Mouse (Mus musculus): ENCODE measurements around the gene Scrn2. TPM values are rescaled to one million over a fixed set of nuclear protein-coding genes. Genes with fewer than 3 reads are reported as not detected.

The Scrn2 gene
- total RNA-seq, 1 experiment, result 16.5 TPM

- Histone ChIP-seq H3K4me3 (ENCODE audit: insufficient read depth in 1 of 2, low read depth in 1 of 2, low read length in 2 of 2, poor library complexity in 1 of 2, severe bottlenecking in 1 of 2) (peak overlapping the region; percentile 39 to 53), H3K4me1 (ENCODE audit: control insufficient read depth in 2 of 2, insufficient read depth in 2 of 2, low read length in 2 of 2, poor library complexity in 1 of 2) (peaks cover 6 to 16% of the 10 kb centered on the region in 2 experiments), H3K36me3 (ENCODE audit: control insufficient read depth, insufficient read depth, low read length, poor library complexity, severe bottlenecking) (no peaks in the 10 kb centered on the region), H3K9ac (ENCODE audit: insufficient read depth, low read depth, low read length, poor library complexity, severe bottlenecking) (peak overlapping the region; percentile 53), H3K9me3 (ENCODE audit: control insufficient read depth, insufficient read depth, low read depth, low read length) (no peaks in the 10 kb centered on the region), H3K27ac (ENCODE audit: insufficient read depth, low read depth, low read length, poor library complexity, severe bottlenecking) (no peak overlapping the region)
- no peak for TF ChIP-seq MAFK (IDR thresholded peaks at IDR 0.05; ENCODE audit: insufficient read depth, low read depth, low read length)
- no peak for TF ChIP-seq ZNF384 (IDR thresholded peaks at IDR 0.05; ENCODE audit: low read depth, low read length)
- no peak for TF ChIP-seq ZC3H11A (IDR thresholded peaks at IDR 0.05; ENCODE audit: borderline replicate concordance, low read depth, low read length)
- TF ChIP-seq HCFC1 (IDR thresholded peaks at IDR 0.05; ENCODE audit: borderline replicate concordance, insufficient read depth, low read length), result no peak
- no peak for TF ChIP-seq CHD2 (IDR thresholded peaks at IDR 0.05; ENCODE audit: low read depth, low read length)
- in situ Hi-C loops (cut with MboI; ENCODE audit: low sequenced_read_pairs in 2 of 2, unreplicated experiment in 2 of 2), result no loop called here
- DNase-seq (ENCODE audit: low read depth, low spot score), result no peak
Measured at GRCm38 (mm10) chr11:96996773-96997379, 32.9 kb upstream of the Scrn2 start.

- Histone ChIP-seq H3K9ac (ENCODE audit: insufficient read depth, low read depth, low read length, poor library complexity, severe bottlenecking) (peak overlapping the region; percentile 53), H3K27ac (ENCODE audit: insufficient read depth, low read depth, low read length, poor library complexity, severe bottlenecking) (no peak overlapping the region), H3K36me3 (ENCODE audit: control insufficient read depth, insufficient read depth, low read length, poor library complexity, severe bottlenecking) (no peaks in the 10 kb centered on the region), H3K9me3 (ENCODE audit: control insufficient read depth, insufficient read depth, low read depth, low read length) (no peaks in the 10 kb centered on the region), H3K4me1 (ENCODE audit: control insufficient read depth in 2 of 2, insufficient read depth in 2 of 2, low read length in 2 of 2, poor library complexity in 1 of 2) (peaks cover 6 to 16% of the 10 kb centered on the region in 2 experiments), H3K4me3 (ENCODE audit: insufficient read depth in 1 of 2, low read depth in 1 of 2, low read length in 2 of 2, poor library complexity in 1 of 2, severe bottlenecking in 1 of 2) (peak overlapping the region; percentile 39 to 53)
- DNase-seq (ENCODE audit: low read depth, low spot score), result no peak
- TF ChIP-seq ZC3H11A (IDR thresholded peaks at IDR 0.05; ENCODE audit: borderline replicate concordance, low read depth, low read length) (no peak), MAFK (IDR thresholded peaks at IDR 0.05; ENCODE audit: insufficient read depth, low read depth, low read length) (no peak), ZNF384 (IDR thresholded peaks at IDR 0.05; ENCODE audit: low read depth, low read length) (no peak), HCFC1 (IDR thresholded peaks at IDR 0.05; ENCODE audit: borderline replicate concordance, insufficient read depth, low read length) (no peak), CHD2 (IDR thresholded peaks at IDR 0.05; ENCODE audit: low read depth, low read length) (no peak)
- in situ Hi-C loops (cut with MboI; ENCODE audit: low sequenced_read_pairs in 2 of 2, unreplicated experiment in 2 of 2), result no loop called here
Measured at GRCm38 (mm10) chr11:96997380-96997956, 32.3 kb upstream of the Scrn2 start.

GRCm38 (mm10) chr11:97003170-97003569, 26.6 kb upstream of the Scrn2 start:
- H3K4me3 ChIP-seq (ENCODE audit: insufficient read depth in 1 of 2, low read depth in 1 of 2, low read length in 2 of 2, poor library complexity in 1 of 2, severe bottlenecking in 1 of 2), result no peak overlapping the region
- no peak overlapping the region for H3K9ac ChIP-seq (ENCODE audit: insufficient read depth, low read depth, low read length, poor library complexity, severe bottlenecking)
- H3K27ac ChIP-seq (ENCODE audit: insufficient read depth, low read depth, low read length, poor library complexity, severe bottlenecking), result no peak overlapping the region
- in situ Hi-C loops (cut with MboI; ENCODE audit: low sequenced_read_pairs in 2 of 2, unreplicated experiment in 2 of 2), result no loop called here
- H3K36me3 ChIP-seq (ENCODE audit: control insufficient read depth, insufficient read depth, low read length, poor library complexity, severe bottlenecking), result no peaks in the 10 kb centered on the region
- TF ChIP-seq CHD2 (IDR thresholded peaks at IDR 0.05; ENCODE audit: low read depth, low read length) (no peak), MAFK (IDR thresholded peaks at IDR 0.05; ENCODE audit: insufficient read depth, low read depth, low read length) (no peak), ZC3H11A (IDR thresholded peaks at IDR 0.05; ENCODE audit: borderline replicate concordance, low read depth, low read length) (no peak), HCFC1 (IDR thresholded peaks at IDR 0.05; ENCODE audit: borderline replicate concordance, insufficient read depth, low read length) (no peak), ZNF384 (IDR thresholded peaks at IDR 0.05; ENCODE audit: low read depth, low read length) (no peak)
- peaks cover 5 to 7% of the 10 kb centered on the region in 2 experiments for H3K4me1 ChIP-seq (ENCODE audit: control insufficient read depth in 2 of 2, insufficient read depth in 2 of 2, low read length in 2 of 2, poor library complexity in 1 of 2)
- no peak for DNase-seq (ENCODE audit: low read depth, low spot score)
- H3K9me3 ChIP-seq (ENCODE audit: control insufficient read depth, insufficient read depth, low read depth, low read length), result no peaks in the 10 kb centered on the region

GRCm38 (mm10) chr11:97007093-97007794, 22.5 kb upstream of the Scrn2 start:
- Histone ChIP-seq H3K4me1 (ENCODE audit: control insufficient read depth in 2 of 2, insufficient read depth in 2 of 2, low read length in 2 of 2, poor library complexity in 1 of 2) (peaks cover 5% of the 10 kb centered on the region in 2 experiments; a peak in 2 of 4 replicates), H3K9ac (ENCODE audit: insufficient read depth, low read depth, low read length, poor library complexity, severe bottlenecking) (no peak overlapping the region), H3K36me3 (ENCODE audit: control insufficient read depth, insufficient read depth, low read length, poor library complexity, severe bottlenecking) (no peaks in the 10 kb centered on the region), H3K9me3 (ENCODE audit: control insufficient read depth, insufficient read depth, low read depth, low read length) (no peaks in the 10 kb centered on the region), H3K4me3 (ENCODE audit: insufficient read depth in 1 of 2, low read depth in 1 of 2, low read length in 2 of 2, poor library complexity in 1 of 2, severe bottlenecking in 1 of 2) (no peak overlapping the region), H3K27ac (ENCODE audit: insufficient read depth, low read depth, low read length, poor library complexity, severe bottlenecking) (no peak overlapping the region)
- in situ Hi-C loops (cut with MboI; ENCODE audit: low sequenced_read_pairs in 2 of 2, unreplicated experiment in 2 of 2), result no loop called here
- TF ChIP-seq CHD2 (IDR thresholded peaks at IDR 0.05; ENCODE audit: low read depth, low read length) (no peak), HCFC1 (IDR thresholded peaks at IDR 0.05; ENCODE audit: borderline replicate concordance, insufficient read depth, low read length) (no peak), ZNF384 (IDR thresholded peaks at IDR 0.05; ENCODE audit: low read depth, low read length) (no peak), ZC3H11A (IDR thresholded peaks at IDR 0.05; ENCODE audit: borderline replicate concordance, low read depth, low read length) (no peak), MAFK (IDR thresholded peaks at IDR 0.05; ENCODE audit: insufficient read depth, low read depth, low read length) (no peak)
- no peak for DNase-seq (ENCODE audit: low read depth, low spot score)

Data from ES-E14 (cell line).